Comparison of ENCODE assay signal across 28 mouse cellular contexts in genomic region chr12:107509661-107510237, GRCm38 (mm10). TPM values are rescaled to one million over a fixed set of nuclear protein-coding genes. Genes with fewer than 3 reads are reported as not detected.
"Had no signal": no experiment of that assay in that cellular context is flagged by ENCODE, and none has a peak within 500 bp of the region (broad histone marks: within the 10 kb centered on the region; RNA-seq: fewer than 3 reads in every experiment).

No protein-coding gene starts in this region.

- H3K4me1 ChIP-seq: liver, embryonic 13.5 days; liver, embryonic 15.5 days; midbrain, embryonic 15.5 days; neural tube, embryonic 12.5 days; stomach, embryonic 15.5 days had no signal

- H3K4me3 ChIP-seq: liver, embryonic 13.5 days; liver, embryonic 15.5 days; lung, embryonic 15.5 days; megakaryocyte, embryonic 14.5 days; midbrain, embryonic 13.5 days; midbrain, embryonic 15.5 days; neural tube, embryonic 12.5 days; stomach, embryonic 15.5 days had no signal

- H3K9me3 ChIP-seq: liver, embryonic 13.5 days; liver, embryonic 15.5 days; lung, embryonic 15.5 days; midbrain, embryonic 13.5 days; midbrain, embryonic 15.5 days; neural tube, embryonic 12.5 days; stomach, embryonic 15.5 days had no signal

- H3K27me3 ChIP-seq: liver, embryonic 13.5 days; liver, embryonic 15.5 days; megakaryocyte, embryonic 14.5 days; midbrain, embryonic 13.5 days; midbrain, embryonic 15.5 days; neural tube, embryonic 12.5 days; stomach, embryonic 15.5 days had no signal

- DNase-seq: liver, embryonic 13.5 days; liver, postnatal 0 days; lung, adult 2 months; lung, postnatal 14 days; lung, postnatal 36 days; right cerebral cortex, postnatal 14 days; thymus, adult 18-20 months; thymus, postnatal 14 days; thymus, postnatal 36 days had no signal

- H3K36me3 ChIP-seq: liver, embryonic 13.5 days; liver, embryonic 15.5 days; lung, embryonic 15.5 days; midbrain, embryonic 13.5 days; midbrain, embryonic 15.5 days; neural tube, embryonic 12.5 days; stomach, embryonic 15.5 days had no signal

- H3K27ac ChIP-seq: liver, embryonic 13.5 days; liver, embryonic 15.5 days; lung, embryonic 15.5 days; macrophage; midbrain, embryonic 13.5 days; midbrain, embryonic 15.5 days; neural tube, embryonic 12.5 days; stomach, embryonic 15.5 days; stomach, postnatal 0 days had no signal

RNA-seq across cellular contexts. Expression of gene 3110018I06Rik, which starts 21.3 kb away (rescaled TPM):
- total RNA-seq: megakaryocyte progenitor cell, adult 5-6 weeks; midbrain, postnatal 0 days; monocyte, adult 5-6 weeks; neutrophil, adult 5-6 weeks had no signal
- polyA plus RNA-seq: liver, embryonic 13.5 days; liver, embryonic 15.5 days; liver, postnatal 0 days; lung, adult 2 months; lung, embryonic 15.5 days; lung, postnatal 0 days; macrophage; midbrain, embryonic 11.5 days; midbrain, embryonic 13.5 days; midbrain, embryonic 15.5 days; midbrain, postnatal 0 days; neural tube, embryonic 12.5 days; neural tube, embryonic 14.5 days; spleen, adult 2 months; stomach, embryonic 15.5 days; stomach, postnatal 0 days; testis, adult 2 months; thymus, postnatal 0 days had no signal
